Mouse (Mus musculus) heart, postnatal 14 days (tissue): ENCODE results near the gene Aaas. TPM values are rescaled to one million over a fixed set of nuclear protein-coding genes. Genes with fewer than 3 reads are reported as not detected.
"Not testable (repeated sequence)": the region's sequence is repeated elsewhere in the genome, so short reads cannot be mapped to it uniquely, and the experiment has no call there.

Experiments used
- DNase-seq, 2 experiments: peaks; one replicate each; pipeline ENCODE4 v3.0.0; 2021 to 2022
- intact Hi-C: fragments of 180-260 bp; cut with DNase I; formaldehyde crosslinking; loops from one replicate; pipeline ENCODE4 v1.15.1; 2025
- total RNA-seq, 2 experiments: library from RNA; stranded (reverse); gene quantifications; 2 replicates each; pipeline ENCODE4 v1.2.3; 2021

The Aaas gene
- total RNA-seq, 2 experiments from 2014 or later, result 9.5 to 15.2 TPM

- DNase-seq, result no peak
- intact Hi-C loops, result no loop called here
These were observed 8.3 kb upstream of the Aaas start for GRCm38 (mm10) chr15:102358834-102359233.

- no peak for DNase-seq
- intact Hi-C loops, result no loop called here
These were observed 7.6 kb upstream of the Aaas start for GRCm38 (mm10) chr15:102358126-102358525.

- no peak for DNase-seq
- intact Hi-C loops, result no loop called here
These were observed 6.1 kb upstream of the Aaas start for GRCm38 (mm10) chr15:102356501-102357325.

GRCm38 (mm10) chr15:102355871-102356441 lies 5.4 kb upstream of the Aaas start:
- peak in 1 of 2 experiments; percentile 22 for DNase-seq
- intact Hi-C loops, result loop anchor here (1.0 kb wide), 1 partner anchor 20 kb away; no protein-coding TSS in a partner anchor

DNA sequence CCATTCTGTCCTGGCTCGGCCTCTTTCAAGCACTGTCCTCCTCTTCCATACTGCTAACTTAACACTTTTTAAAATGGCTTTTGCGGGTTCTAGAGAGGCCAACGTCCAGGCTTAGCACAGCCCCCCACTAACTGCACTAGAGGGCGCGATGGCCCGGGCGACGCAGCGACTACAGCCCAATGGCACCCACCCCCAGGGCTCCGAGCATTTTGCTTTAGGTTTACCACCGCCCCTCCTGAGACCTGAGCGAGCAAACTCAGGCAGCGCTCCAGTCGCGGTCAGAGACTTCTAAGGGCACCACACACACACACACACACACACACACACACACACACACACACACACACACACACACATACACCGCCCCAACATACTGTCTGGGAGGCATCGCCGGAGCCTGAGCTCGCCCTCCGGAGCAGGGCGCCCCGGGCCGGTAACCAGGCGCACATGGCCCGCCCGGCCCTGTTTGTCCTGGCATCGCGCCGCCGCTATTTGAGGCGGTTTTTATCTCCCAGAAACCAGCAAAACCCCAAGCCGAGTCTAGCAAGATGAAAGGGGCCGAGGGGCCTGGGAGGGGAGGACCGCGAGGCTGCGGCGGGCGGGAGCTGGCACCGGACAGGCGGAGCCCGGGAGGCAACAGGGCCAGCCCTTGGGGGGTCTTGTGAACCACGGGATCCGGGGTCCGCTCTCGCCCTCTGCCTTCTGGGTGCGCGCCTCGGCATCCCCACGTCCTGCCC lies 4.7 kb upstream of the Aaas start:
- intact Hi-C loops, result loop anchor here (1.0 kb wide), 1 partner anchor 21 kb away; no protein-coding TSS in a partner anchor
- DNase-seq, result peak; percentile 59 to 77

DNA sequence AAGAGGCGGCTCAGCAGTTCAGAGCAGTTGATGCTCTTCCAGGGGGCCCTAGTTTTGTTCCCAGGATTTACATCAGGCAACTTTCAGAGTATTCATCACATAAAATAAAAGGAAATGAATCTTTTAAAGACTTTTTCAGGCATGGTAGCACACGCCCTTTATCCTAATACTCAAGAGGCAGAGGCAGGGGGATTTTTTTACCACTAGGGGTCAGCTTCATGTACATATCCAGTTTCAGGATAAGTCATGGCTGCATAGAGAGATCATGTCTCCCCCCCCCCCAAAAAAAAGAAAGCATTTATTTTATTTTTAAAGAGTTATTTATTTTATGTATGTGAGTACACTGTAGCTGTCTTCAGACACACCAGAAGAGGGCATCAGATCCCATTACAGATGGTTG lies 3.4 kb upstream of the Aaas start:
- DNase-seq, result no peak
- intact Hi-C loops, result no loop called here

GRCm38 (mm10) chr15:102352177-102352576 lies 1.6 kb upstream of the Aaas start:
- intact Hi-C loops, result no loop called here
- DNase-seq, result no peak

- intact Hi-C loops, result no loop called here
- no peak for DNase-seq
These were observed 346 bp upstream of the Aaas start for GRCm38 (mm10) chr15:102350942-102351291.

DNA sequence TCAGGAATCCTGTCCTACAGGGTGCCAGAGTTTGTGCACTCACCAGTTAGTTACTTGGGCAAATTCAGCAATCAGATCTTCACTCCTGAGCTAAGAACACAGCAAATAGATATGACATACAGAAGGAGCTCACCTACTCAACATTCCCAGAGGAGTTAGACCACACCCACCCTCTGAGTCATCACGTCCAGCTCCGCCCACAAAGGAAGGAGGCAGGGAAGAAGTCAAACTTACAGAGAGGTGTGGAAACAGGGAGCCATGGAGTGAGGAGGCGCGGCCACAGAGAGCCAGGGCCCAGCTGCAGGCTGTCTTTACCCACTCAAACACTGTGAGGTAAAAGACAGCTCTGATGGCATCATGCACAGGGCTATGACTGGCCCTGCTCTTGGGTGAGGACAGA lies 4.1 kb downstream of the Aaas start:
- intact Hi-C loops, result no loop called here
- no peak for DNase-seq

- intact Hi-C loops, result loop anchor here (5.0 kb wide), 1 partner anchor 78 kb away; no protein-coding TSS in a partner anchor
- no peak for DNase-seq
These were observed 6.1 kb downstream of the Aaas start for GRCm38 (mm10) chr15:102344490-102344889.

DNA sequence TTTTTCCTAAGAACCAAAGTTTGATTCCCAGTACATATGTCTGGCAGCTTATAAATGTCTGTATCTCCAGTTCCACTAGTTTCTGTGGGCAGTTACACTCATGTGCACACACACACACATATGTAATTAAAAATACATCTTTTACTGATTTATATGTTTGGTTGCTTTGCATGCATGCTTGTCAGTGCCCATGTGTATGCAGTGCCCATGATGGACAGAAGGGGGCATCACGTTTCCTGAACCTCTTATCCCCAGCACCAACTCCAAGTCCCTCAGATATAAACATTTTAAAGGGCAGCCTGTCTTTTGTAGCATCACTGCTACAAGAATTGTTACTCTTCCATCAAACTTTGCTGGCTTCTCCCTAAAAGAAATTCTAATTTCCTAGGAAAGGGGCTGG lies 9.0 kb downstream of the Aaas start:
- intact Hi-C loops, result loop anchor here (5.0 kb wide), 1 partner anchor 81 kb away; no protein-coding TSS in a partner anchor
- peak; percentile 43 to 66 for DNase-seq

DNA sequence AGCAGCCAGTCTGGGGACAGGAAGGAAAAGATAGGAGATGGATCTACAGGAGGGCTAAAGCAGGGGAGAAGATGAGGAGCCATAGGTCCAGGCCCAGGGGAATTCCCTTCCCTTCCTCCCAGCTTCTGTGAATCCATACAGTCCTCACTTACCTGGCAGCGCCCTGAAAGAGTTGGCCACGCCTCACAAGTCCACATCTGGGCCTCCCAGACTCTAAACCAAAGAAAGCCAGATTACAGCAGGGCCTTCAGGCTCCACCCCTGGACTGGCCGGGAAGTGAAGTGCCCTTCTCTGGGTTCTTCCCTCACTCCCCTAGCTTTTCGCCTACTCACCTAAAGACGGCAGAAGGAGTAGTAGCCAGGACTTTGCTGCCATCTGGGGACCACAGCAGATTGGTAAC lies 11.0 kb downstream of the Aaas start:
- intact Hi-C loops, result loop anchor here (5.0 kb wide), 1 partner anchor 83 kb away; no protein-coding TSS in a partner anchor
- no peak for DNase-seq

DNA sequence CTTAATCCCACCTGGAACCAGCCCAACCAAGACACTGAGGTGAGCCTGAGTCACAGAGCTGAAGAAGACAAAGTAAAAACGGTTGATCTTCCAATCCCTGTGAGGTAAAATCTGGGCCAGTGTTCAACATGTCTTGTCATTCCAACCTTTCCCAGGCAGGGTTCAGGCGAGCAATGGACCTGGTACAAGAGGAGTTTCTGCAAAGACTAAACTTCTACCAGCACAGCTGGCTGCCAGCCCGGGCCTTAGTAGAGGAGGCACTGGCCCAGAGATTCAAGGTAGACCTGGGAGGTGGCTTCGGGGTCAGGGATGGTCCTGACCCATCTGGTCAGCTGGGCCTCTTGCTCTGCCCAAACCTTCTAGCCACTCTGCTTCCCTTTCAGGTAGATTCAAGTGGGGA lies 13.6 kb downstream of the Aaas start:
- no peak for DNase-seq
- intact Hi-C loops, result no loop called here

DNA sequence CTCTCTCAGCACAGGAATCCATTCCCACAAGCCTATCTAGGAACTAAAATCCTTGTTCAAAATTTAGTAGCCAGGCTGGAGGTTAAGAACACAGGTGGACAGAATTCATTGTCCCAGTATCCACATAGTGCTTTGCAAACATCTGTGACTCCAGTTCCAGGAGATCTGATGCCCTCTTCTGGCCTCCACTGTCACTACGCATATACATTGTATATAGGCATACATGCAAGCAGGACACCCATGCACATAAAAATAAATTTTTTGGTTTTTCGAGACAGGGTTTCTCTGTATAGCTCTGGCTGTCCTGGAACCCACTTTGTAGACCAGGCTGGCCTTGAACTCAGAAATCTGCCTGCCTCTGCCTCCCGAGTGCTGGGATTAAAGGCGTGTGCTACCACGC lies 14.6 kb downstream of the Aaas start:
- DNase-seq, intact Hi-C loops: not testable (repeated sequence)

- intact Hi-C loops, result no loop called here
These were observed 15.3 kb downstream of the Aaas start for GRCm38 (mm10) chr15:102335254-102335653.

DNA sequence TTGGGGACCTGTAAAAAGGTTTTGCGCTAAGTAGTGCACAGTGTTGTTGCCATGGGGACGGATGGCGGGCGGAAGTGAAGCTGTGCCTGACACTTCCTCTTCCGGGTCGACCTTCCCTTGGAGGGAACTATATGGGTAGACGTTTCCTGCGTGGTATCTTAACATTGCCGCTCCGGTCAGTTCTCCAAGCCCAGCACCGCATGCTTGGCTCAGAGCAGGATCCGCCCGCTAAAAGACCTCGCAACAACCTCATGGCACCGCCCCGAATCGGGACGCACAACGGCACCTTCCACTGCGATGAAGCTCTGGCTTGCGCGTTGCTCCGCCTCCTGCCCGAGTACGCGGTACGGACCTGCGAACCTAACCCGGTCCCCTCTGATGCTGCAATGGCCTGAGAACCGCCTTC lies 19.0 kb downstream of the Aaas start, which contains the start of gene Myg1:
Myg1 (plus strand) TSS at position 100 of the 406 bp plus-strand sequence.
- intact Hi-C loops, result no loop called here
- peak; percentile 72 to 85 for DNase-seq

More at GRCm38 (mm10) chr15:102335254-102335653, 15.3 kb downstream of the Aaas start:
- no peak for DNase-seq

GRCm38 (mm10) chr15:102326892-102327291 lies 23.7 kb downstream of the Aaas start:
- no peak for DNase-seq
- intact Hi-C loops, result no loop called here

- intact Hi-C loops, result no loop called here
- DNase-seq, result peak; percentile 87 to 90
These were observed 24.5 kb downstream of the Aaas start, which contains the start of gene Pfdn5 for GRCm38 (mm10) chr15:102326022-102326576. Gene Pfdn5, plus strand, starts transcription at chr15:102326116.

DNA sequence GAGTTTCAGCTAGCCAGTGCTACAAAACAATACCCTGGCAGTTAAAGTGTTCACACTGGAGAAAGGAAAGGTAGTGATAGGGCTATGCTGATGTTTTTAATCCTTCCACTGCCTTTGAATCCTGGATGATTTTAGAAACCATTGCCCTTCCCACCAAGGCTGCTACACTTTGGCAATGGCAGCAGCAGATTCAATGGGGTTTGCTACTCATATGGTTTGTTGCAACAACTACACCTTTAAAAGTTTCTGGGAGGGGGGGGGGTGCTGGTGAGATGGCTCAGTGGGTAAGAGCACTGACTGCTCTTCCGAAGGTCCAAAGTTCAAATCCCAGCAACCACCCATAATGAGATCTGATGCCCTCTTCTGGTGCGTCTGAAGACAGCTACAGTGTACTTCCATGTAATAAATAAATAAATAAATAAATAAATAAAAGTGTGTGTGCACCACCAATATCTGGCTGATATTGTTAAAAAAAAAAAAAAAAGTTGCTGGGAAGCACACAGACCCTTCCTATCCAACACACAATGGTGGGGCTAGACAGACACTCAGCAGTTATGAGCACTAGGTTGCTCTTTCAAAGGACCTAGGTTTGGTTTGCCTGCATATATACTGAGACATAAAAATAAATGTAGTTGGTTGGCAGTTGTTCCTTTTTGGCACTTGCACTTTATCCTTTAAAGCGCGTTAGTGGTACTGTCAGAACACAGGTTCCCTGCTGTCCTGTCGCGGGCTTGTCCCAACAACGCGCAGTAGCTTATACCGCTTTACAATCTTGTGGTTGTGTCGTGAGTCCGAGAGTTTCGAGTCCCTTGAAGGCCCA lies 25.7 kb downstream of the Aaas start:
- DNase-seq, result peak in 1 of 2 experiments; percentile 17
- intact Hi-C loops, result no loop called here

DNA sequence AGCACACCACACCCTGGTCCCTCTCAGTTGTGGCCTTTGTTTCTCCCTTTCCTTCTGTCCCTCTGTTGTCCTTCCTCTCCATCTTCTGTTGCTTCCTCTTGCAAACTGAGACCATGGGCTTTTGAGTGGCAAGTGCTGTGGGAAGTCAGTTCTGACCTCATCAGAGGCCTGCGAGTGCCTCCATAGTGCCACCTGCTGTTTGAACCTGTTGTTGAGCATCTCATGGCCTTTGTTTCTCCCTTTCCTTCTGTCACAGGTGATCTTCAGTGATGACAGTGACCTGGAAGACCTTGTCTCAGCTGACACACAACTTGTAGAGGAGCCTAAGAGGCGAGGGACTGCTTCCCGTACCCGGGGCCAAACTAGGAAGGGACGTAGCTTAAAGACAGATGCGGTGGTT lies 34.3 kb downstream of the Aaas start:
- peak; percentile 69 to 83 for DNase-seq
- intact Hi-C loops, result loop anchor here (1.0 to 2.0 kb wide), 2 partner anchors 27 to 77 kb away; no protein-coding TSS in a partner anchor
